Mouse (Mus musculus) thymus, adult 2 months (tissue): Measurements from ENCODE around the gene Arf6. TPM values are rescaled to one million over a fixed set of nuclear protein-coding genes. Genes with fewer than 3 reads are reported as not detected.

ENCODE experiments used
- DNase-seq: peaks from one replicate; pipeline ENCODE4 v3.0.0; 2021
- H3K27ac ChIP-seq: fragments of 200-500 bp; 2 replicates; pipeline ENCODE4 v1.5.1; 2012; ENCODE audit warnings: low read length, control low read depth; ENCODE audit not compliant: control insufficient read depth, insufficient read depth
- H3K27me3 ChIP-seq: fragments of 200-500 bp; 2 replicates; pipeline ENCODE4 v1.6.1; 2012; ENCODE audit warnings: mild to moderate bottlenecking, low read length, moderate library complexity, mixed read lengths; ENCODE audit not compliant: control insufficient read depth, insufficient read depth
- H3K36me3 ChIP-seq: fragments of 200-500 bp; 2 replicates; pipeline ENCODE4 v1.6.1; 2012; ENCODE audit warnings: mild to moderate bottlenecking, low read length, moderate library complexity; ENCODE audit not compliant: control insufficient read depth, insufficient read depth
- H3K4me1 ChIP-seq: fragments of 200-500 bp; replicated peaks from 2 replicates; pipeline ENCODE4 v1.6.1; 2012; ENCODE audit warnings: low read length; ENCODE audit not compliant: control insufficient read depth, insufficient read depth
- H3K4me3 ChIP-seq: fragments of 200-500 bp; 2 replicates; pipeline ENCODE4 v1.5.1; 2012; ENCODE audit warnings: mild to moderate bottlenecking, low read length, control low read depth, moderate library complexity; ENCODE audit not compliant: control insufficient read depth, insufficient read depth
- CTCF ChIP-seq: fragments of 200-500 bp; IDR thresholded peaks from 2 replicates; pipeline ENCODE4 v1.5.1; 2012; ENCODE audit warnings: mild to moderate bottlenecking, control low read depth, low read length, moderate library complexity, borderline replicate concordance; ENCODE audit not compliant: control insufficient read depth, poor library complexity, insufficient read depth; ENCODE audit errors: extremely low read depth
- POLR2A ChIP-seq: fragments of 200-500 bp; IDR thresholded peaks from 2 replicates; pipeline ENCODE4 v1.6.1; 2012; ENCODE audit warnings: mild to moderate bottlenecking, low read length, control low read depth, moderate library complexity; ENCODE audit not compliant: control insufficient read depth, poor library complexity, insufficient read depth; ENCODE audit errors: extremely low read depth
- WGBS: fragments of 180-500 bp; shearing (Covaris S2); methylation state at CpG from one replicate; pipeline ENCODE4 v1.1.7; 2018; 5-methylcytosine and 5-hydroxymethylcytosine counted together
- polyA plus RNA-seq: library from polyadenylated mRNA; depleted of rRNA; stranded (reverse); fragments of >200 nt; gene quantifications from 2 replicates; pipeline ENCODE4 v1.2.3, GENCODE M21; 2012

Arf6 gene
- polyA plus RNA-seq, 1 experiment: 226 TPM

GRCm38 (mm10) chr12:69363899-69364762, 7.8 kb upstream of the Arf6 start:
- DNase-seq: peak; percentile 83
- WGBS: 6% methylated on average over 32 of the region's 32 CpGs
- Histone ChIP-seq H3K4me1 (peaks cover 5% of the 10 kb centered on the region; the same call in 1 of the 2 replicates), H3K27me3 (no peaks in the 10 kb centered on the region), H3K36me3 (no peaks in the 10 kb centered on the region), H3K4me3 (peak overlapping the region; percentile 63), H3K27ac (peak overlapping the region; percentile 58)
- peak; percentile 40; the same call in 1 of the 2 replicates for TF ChIP-seq CTCF
- TF ChIP-seq POLR2A: peak; percentile 55

- no peak for DNase-seq
- H3K27me3 ChIP-seq: no peaks in the 10 kb centered on the region
- TF ChIP-seq CTCF: no peak
- TF ChIP-seq POLR2A: no peak
- H3K36me3 ChIP-seq: no peaks in the 10 kb centered on the region
- no peak overlapping the region for H3K27ac ChIP-seq
- 94% methylated on average over 7 of the region's 7 CpGs for WGBS
- H3K4me3 ChIP-seq: no peak overlapping the region
- peaks cover 5% of the 10 kb centered on the region; the same call in 1 of the 2 replicates for H3K4me1 ChIP-seq
Measured at GRCm38 (mm10) chr12:69365757-69366156, 6.2 kb upstream of the Arf6 start.

DNA sequence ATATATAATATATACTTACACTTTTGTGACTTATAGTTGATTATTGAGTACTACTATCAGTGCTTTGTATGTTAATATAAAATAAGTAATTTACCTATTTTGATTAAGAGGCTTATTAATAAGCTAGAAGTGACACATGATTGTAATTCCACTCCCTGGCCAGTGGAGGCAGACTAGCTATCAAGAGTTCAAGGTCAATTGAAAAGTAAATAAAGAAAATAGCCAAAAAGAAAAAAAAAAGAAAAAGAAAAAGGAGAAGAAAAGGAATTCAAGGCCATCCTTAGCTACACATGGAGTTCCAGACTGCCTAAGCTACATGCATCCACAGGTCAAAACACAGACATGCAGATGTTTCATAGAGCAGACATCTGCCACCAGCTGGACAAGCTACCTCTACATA, 5.5 kb upstream of the Arf6 start:
- TF ChIP-seq POLR2A (no peak), CTCF (no peak)
- Histone ChIP-seq H3K4me1 (peaks cover 5% of the 10 kb centered on the region; the same call in 1 of the 2 replicates), H3K27me3 (no peaks in the 10 kb centered on the region), H3K36me3 (no peaks in the 10 kb centered on the region), H3K4me3 (no peak overlapping the region), H3K27ac (no peak overlapping the region)
- peak; percentile 33 for DNase-seq

DNA sequence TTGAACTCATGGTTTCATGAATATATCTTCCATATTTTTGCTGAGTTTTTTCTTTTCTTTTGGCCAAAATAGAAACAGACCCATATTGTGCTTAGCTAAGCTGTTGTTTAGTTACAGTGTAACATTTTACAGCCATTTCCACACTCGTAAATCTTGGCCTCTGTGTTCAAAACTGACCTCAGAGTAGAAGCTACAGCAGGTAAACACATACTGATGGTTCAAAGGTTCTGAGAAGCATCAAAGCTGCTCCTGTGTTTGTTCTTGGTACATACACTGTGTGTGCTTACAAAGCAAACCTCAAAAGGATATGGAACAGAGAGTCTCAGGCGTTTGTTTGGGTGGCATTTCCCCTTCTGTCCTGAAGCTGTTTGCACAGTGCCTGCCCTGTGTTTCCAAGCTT, 4.4 kb upstream of the Arf6 start:
- no peak for DNase-seq
- H3K36me3 ChIP-seq: no peaks in the 10 kb centered on the region
- TF ChIP-seq CTCF (no peak), POLR2A (no peak)
- WGBS: 27% methylated on average over 2 of the region's 2 CpGs
- no peak overlapping the region for H3K4me3 ChIP-seq
- no peak overlapping the region for H3K27ac ChIP-seq
- no peaks in the 10 kb centered on the region for H3K27me3 ChIP-seq
- H3K4me1 ChIP-seq: peaks cover 2% of the 10 kb centered on the region; the same call in 1 of the 2 replicates

- no peak for DNase-seq
- 7% methylated on average over 7 of the region's 7 CpGs for WGBS
Measured at GRCm38 (mm10) chr12:69370936-69371335, 1.0 kb upstream of the Arf6 start.

GRCm38 (mm10) chr12:69371421-69371853, 513 bp upstream of the Arf6 start:
- Histone ChIP-seq H3K4me1 (0 out of 2 replicates have a peak, but pooled peaks cover 2% of the 10 kb centered on the region), H3K36me3 (peaks cover 8% of the 10 kb centered on the region), H3K27me3 (no peaks in the 10 kb centered on the region), H3K4me3 (peak overlapping the region; percentile 87), H3K27ac (peak overlapping the region; percentile 80)
- peak; percentile 80 for DNase-seq
- TF ChIP-seq CTCF (no peak), POLR2A (no peak)
- WGBS: under 1% methylated on average over 24 of the region's 24 CpGs

More at GRCm38 (mm10) chr12:69370936-69371335, 1.0 kb upstream of the Arf6 start:
- Histone ChIP-seq H3K36me3 (peaks cover 8% of the 10 kb centered on the region), H3K27ac (peak overlapping the region; percentile 80), H3K27me3 (no peaks in the 10 kb centered on the region), H3K4me3 (peak overlapping the region; percentile 87), H3K4me1 (no peaks in the 10 kb centered on the region)
- TF ChIP-seq CTCF: no peak
- TF ChIP-seq POLR2A: no peak
